Mouse (Mus musculus): ENCODE measurements around the gene Dusp13.

Dusp13 gene

GRCm38 (mm10) chr14:21703255-21703654 is 47.7 kb downstream of the Dusp13 start:
- DNase-seq (ENCODE audit: low read depth): no peak

DNA sequence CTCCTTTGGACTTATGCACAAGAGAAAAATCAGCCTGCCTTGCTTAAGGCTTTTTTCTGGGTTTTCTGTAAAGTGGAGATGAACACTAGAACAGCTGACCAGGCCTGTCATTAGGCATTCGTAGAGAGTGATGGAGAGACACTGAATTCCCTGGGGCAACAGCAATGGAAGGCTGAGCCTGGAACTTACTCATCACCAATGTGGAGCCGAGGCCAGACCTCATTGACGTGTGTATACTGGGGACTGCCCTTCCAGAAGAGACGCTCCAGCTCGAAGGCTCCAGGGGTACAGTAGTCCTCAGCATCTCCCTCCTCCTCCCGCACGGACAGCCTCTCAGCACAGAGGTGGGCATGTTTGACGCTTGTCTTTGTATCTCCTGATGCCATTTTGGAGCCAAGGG is 48.3 kb downstream of the Dusp13 start:
- no peak for DNase-seq (ENCODE audit: low read depth)

DNA sequence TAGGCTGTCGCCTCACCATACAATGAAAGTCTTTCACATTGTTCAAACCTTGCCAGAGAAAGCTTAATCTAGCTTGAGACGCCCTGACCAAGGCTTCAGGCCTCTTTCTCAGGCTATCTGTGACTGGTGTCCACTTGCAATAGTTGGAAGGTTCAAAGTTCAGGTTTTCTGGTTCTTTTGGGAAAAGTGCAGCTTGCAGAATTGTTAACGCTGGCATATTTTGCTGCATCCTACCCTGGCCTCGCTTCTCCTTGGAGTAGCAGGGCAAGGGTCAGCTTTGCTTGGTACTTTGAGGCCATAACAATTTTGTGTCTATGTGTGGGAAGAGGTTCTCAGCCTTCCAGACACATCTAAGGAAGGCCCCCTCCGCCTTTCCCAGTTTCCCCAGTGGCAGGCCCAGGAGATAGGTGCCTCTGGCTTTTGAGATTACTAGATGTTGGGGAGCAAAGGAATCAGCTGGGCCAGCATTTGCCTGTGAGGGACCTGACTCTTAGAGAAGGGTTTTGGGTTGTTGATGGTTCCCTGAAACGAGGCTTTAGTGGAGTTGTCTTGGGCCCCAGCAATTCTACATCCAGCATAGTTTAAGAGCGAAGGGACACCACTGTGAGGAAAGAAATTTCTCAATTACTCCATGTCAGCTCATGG is 54.7 kb downstream of the Dusp13 start:
- DNase-seq (ENCODE audit: low read depth): peak; percentile 36

- DNase-seq (ENCODE audit: low read depth): no peak
These were observed 56.0 kb downstream of the Dusp13 start for GRCm38 (mm10) chr14:21695020-21695419.

DNA sequence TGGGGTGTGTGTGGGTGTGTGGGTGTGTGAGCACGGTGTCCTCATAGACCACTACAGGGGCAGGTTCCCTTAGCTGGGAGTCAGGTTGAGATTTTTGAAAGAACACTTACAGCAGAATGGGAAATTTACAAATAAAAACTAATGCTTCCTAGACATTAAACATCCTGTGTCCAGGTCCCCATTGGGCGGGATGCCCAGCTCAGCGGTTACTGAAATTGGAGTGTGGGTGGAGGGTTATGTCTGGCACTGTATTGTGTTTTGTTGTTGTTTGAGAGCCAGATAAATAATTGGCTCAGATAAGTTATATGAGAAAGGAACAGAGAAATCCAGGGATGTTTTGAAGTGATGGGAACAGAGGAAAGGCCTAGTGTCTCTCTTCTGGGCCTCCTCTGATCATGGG is 59.9 kb downstream of the Dusp13 start:
- no peak for DNase-seq (ENCODE audit: low read depth)

- no peak for DNase-seq (ENCODE audit: low read depth)
These were observed 64.4 kb downstream of the Dusp13 start for GRCm38 (mm10) chr14:21686376-21687279.

- no peak for DNase-seq (ENCODE audit: low read depth)
These were observed 65.4 kb downstream of the Dusp13 start for GRCm38 (mm10) chr14:21685411-21686146.

GRCm38 (mm10) chr14:21683834-21684233 is 67.1 kb downstream of the Dusp13 start:
- no peak for DNase-seq (ENCODE audit: low read depth)
